In genomic region chr1:36069291-36069771, GRCm38 (mm10) we compare ENCODE assay signal across 8 mouse cellular contexts. TPM values are rescaled to one million over a fixed set of nuclear protein-coding genes. Genes with fewer than 3 reads are reported as not detected.
DNase-seq lines count a peak whose midpoint lies in the region; ATAC-seq lines count a peak whose summit lies in the region.

No protein-coding gene starts in this region.

- peak overlapping the region; percentile 87 to 91 for H3K4me3 ChIP-seq in heart, embryonic 14.5 days (ENCODE audit: control insufficient read depth in 1 of 2, insufficient read depth in 1 of 2, low read depth in 1 of 2, low read length in 2 of 2)
- H3K4me3 ChIP-seq in brown adipose tissue, adult 24 weeks (ENCODE audit: insufficient read depth, low read depth, low read length): peak overlapping the region; percentile 98
- peak overlapping the region; percentile 94 for H3K4me3 ChIP-seq in heart, embryonic 15.5 days
- peak overlapping the region; percentile 88 for H3K4me3 ChIP-seq in midbrain, embryonic 11.5 days (ENCODE audit: low read depth, low read length)

- ATAC-seq in heart, embryonic 14.5 days (ENCODE audit: insufficient number of reproducible peaks, insufficient read depth, low FRiP score, low read depth): no peak
- no peak for ATAC-seq in heart, embryonic 15.5 days (replicated peaks; ENCODE audit: insufficient number of reproducible peaks, insufficient read depth, low FRiP score, low read depth)
- ATAC-seq in midbrain, embryonic 11.5 days (ENCODE audit: low FRiP score): no peak

- no peak for DNase-seq in heart, postnatal 25 days (ENCODE audit: low spot score)
- DNase-seq in kidney, postnatal 25 days: peak; percentile 61 to 81
- DNase-seq in midbrain, embryonic 11.5 days (ENCODE audit: low spot score, missing footprints): peak; percentile 91
- DNase-seq in thymus, postnatal 14 days: peak; percentile 81
- no peak for DNase-seq in left cerebral cortex, adult 11 months (ENCODE audit: low spot score)

- H3K36me3 ChIP-seq in heart, embryonic 14.5 days (ENCODE audit: control insufficient read depth, insufficient read depth, low read length): peaks cover 8% of the 10 kb centered on the region
- no peaks in the 10 kb centered on the region for H3K36me3 ChIP-seq in heart, embryonic 15.5 days
- H3K36me3 ChIP-seq in midbrain, embryonic 11.5 days (ENCODE audit: control insufficient read depth, insufficient read depth, low read length): 0 out of 2 replicates have a peak, but pooled peaks cover 4% of the 10 kb centered on the region

- peaks cover 43 to 73% of the 10 kb centered on the region in 2 experiments for H3K4me1 ChIP-seq in heart, embryonic 14.5 days (ENCODE audit: control insufficient read depth in 2 of 2, insufficient read depth in 2 of 2, low read length in 2 of 2)
- H3K4me1 ChIP-seq in brown adipose tissue, adult 24 weeks (ENCODE audit: control insufficient read depth, insufficient read depth, insufficient read length, low read length): peaks cover 48% of the 10 kb centered on the region
- H3K4me1 ChIP-seq in heart, embryonic 15.5 days (replicated peaks): peaks cover 75% of the 10 kb centered on the region
- H3K4me1 ChIP-seq in midbrain, embryonic 11.5 days (ENCODE audit: control insufficient read depth, insufficient read depth, low read length): peaks cover 53% of the 10 kb centered on the region

- WGBS in heart, embryonic 14.5 days: 0% methylated on average over 13 of the region's 13 CpGs
- 2% methylated on average over 13 of the region's 13 CpGs for WGBS in heart, embryonic 15.5 days
- under 1% methylated on average over 13 of the region's 13 CpGs for WGBS in midbrain, embryonic 11.5 days

- peak overlapping the region; percentile 91 for H3K9ac ChIP-seq in heart, embryonic 14.5 days (ENCODE audit: low read length)
- peak overlapping the region; percentile 87 for H3K9ac ChIP-seq in heart, embryonic 15.5 days
- peak overlapping the region; percentile 85 for H3K9ac ChIP-seq in midbrain, embryonic 11.5 days (ENCODE audit: low read length)

- H3K4me2 ChIP-seq in heart, embryonic 14.5 days (ENCODE audit: low read length): peak overlapping the region; percentile 99
- H3K4me2 ChIP-seq in heart, embryonic 15.5 days: peak overlapping the region; percentile 97
- peak overlapping the region; percentile 97 for H3K4me2 ChIP-seq in midbrain, embryonic 11.5 days

- H3K27ac ChIP-seq in heart, embryonic 14.5 days (replicated peaks in 1 of 2; ENCODE audit: control insufficient read depth in 1 of 2, insufficient read depth in 1 of 2, low read depth in 2 of 2, low read length in 2 of 2): 0 out of 4 replicates have a peak overlapping the region, but pooled peaks of 1 of the 2 experiments have one; percentile 75
- no peak overlapping the region for H3K27ac ChIP-seq in brown adipose tissue, adult 24 weeks (replicated peaks; ENCODE audit: low read depth, low read length)
- H3K27ac ChIP-seq in heart, embryonic 15.5 days: peak overlapping the region; percentile 5; the same call in 1 of the 2 replicates
- H3K27ac ChIP-seq in midbrain, embryonic 11.5 days (ENCODE audit: low read depth, low read length): no peak overlapping the region

- intact Hi-C loops in heart, postnatal 25 days (cut with DNase I): loop anchor here (2.0 to 10.0 kb wide), 3 partner anchors 65 to 345 kb away; no protein-coding TSS in a partner anchor

- H3K9me3 ChIP-seq in heart, embryonic 14.5 days (ENCODE audit: control insufficient read depth, low read length): no peaks in the 10 kb centered on the region
- no peaks in the 10 kb centered on the region for H3K9me3 ChIP-seq in heart, embryonic 15.5 days (replicated peaks)
- no peaks in the 10 kb centered on the region for H3K9me3 ChIP-seq in midbrain, embryonic 11.5 days (ENCODE audit: control insufficient read depth, low read length)

- no peaks in the 10 kb centered on the region for H3K27me3 ChIP-seq in heart, embryonic 14.5 days (ENCODE audit: control insufficient read depth, insufficient read depth, low read length)
- no peaks in the 10 kb centered on the region for H3K27me3 ChIP-seq in heart, embryonic 15.5 days
- H3K27me3 ChIP-seq in midbrain, embryonic 11.5 days (ENCODE audit: control insufficient read depth, insufficient read depth, low read length): no peaks in the 10 kb centered on the region

RNA-seq across cellular contexts. Expression of gene Hs6st1, which starts 1.1 kb away (rescaled TPM):
- polyA plus RNA-seq in heart, embryonic 14.5 days (2014; fragmentation: Nextera tagmentation; extraction: Ambion mirVana): 11.0 and 15.5 TPM in 2 replicates
- 10 to 100 TPM; 23.0 to 23.1 TPM for total RNA-seq in heart, postnatal 25 days (2021)
- 8.8 and 12.1 TPM in 2 replicates for polyA plus RNA-seq in brown adipose tissue, adult 24 weeks (2012; ENCODE audit: insufficient read depth, insufficient read length, missing spikeins)
- polyA plus RNA-seq in heart, embryonic 15.5 days (2015; fragmentation: Nextera tagmentation; extraction: Ambion mirVana): 8.0 and 12.5 TPM in 2 replicates
- polyA plus RNA-seq in midbrain, embryonic 11.5 days (2014; fragmentation: Nextera tagmentation; extraction: Ambion mirVana): 16.7 and 20.3 TPM in 2 replicates

Comparison
In these comparisons a context has a peak if more than half of its experiments do, and no peak if none do; other contexts are left out.
1. DNase-seq: peak in kidney, postnatal 25 days (2 of 2), midbrain, embryonic 11.5 days (single experiment) and thymus, postnatal 14 days (single experiment); none in heart, postnatal 25 days (single experiment) and left cerebral cortex, adult 11 months (single experiment).
2. Peak in every context shown above with its lines, with median percentiles within 50 percentile points of each other: H3K4me2 ChIP-seq, H3K4me3 ChIP-seq and H3K9ac ChIP-seq.